Mouse (Mus musculus) G1E (cell line): ENCODE results near the gene Shld2. TPM values are rescaled to one million over a fixed set of nuclear protein-coding genes. Genes with fewer than 3 reads are reported as not detected.
"Not testable (repeated sequence)": the region's sequence is repeated elsewhere in the genome, so short reads cannot be mapped to it uniquely, and the experiment has no call there.

Experiments
- ATAC-seq: 2 replicates; pipeline ENCODE4 v1.8.0; 2016; ENCODE audit warnings: mild to moderate bottlenecking; ENCODE audit not compliant: insufficient number of reproducible peaks, poor library complexity, low FRiP score, severe bottlenecking; ENCODE audit errors: extremely low read depth
- DNase-seq: peaks from one replicate; pipeline ENCODE4 v3.0.0; 2012; ENCODE audit warnings: low spot score
- H3K27me3 ChIP-seq: 2 replicates; pipeline ENCODE4 v1.6.1; 2012; ENCODE audit warnings: mild to moderate bottlenecking, low read length, inconsistent platforms; ENCODE audit not compliant: insufficient read depth
- H3K36me3 ChIP-seq: replicated peaks from 2 replicates; pipeline ENCODE3; 2012; ENCODE audit warnings: mild to moderate bottlenecking, inconsistent platforms
- H3K4me1 ChIP-seq: 2 replicates; pipeline ENCODE4 v1.6.1; 2012; ENCODE audit warnings: low read depth, low read length, inconsistent platforms, mixed read lengths; ENCODE audit not compliant: insufficient read depth
- H3K4me3 ChIP-seq: 2 replicates; pipeline ENCODE4 v1.5.1; 2012; ENCODE audit warnings: low read depth, mild to moderate bottlenecking, inconsistent platforms, low read length, moderate library complexity, mixed read lengths
- H3K9me3 ChIP-seq: replicated peaks from 2 replicates; pipeline ENCODE4 v1.6.1; 2012; ENCODE audit warnings: inconsistent platforms
- CTCF ChIP-seq: IDR thresholded peaks from 2 replicates; pipeline ENCODE4 v1.5.1; 2012; ENCODE audit warnings: low read depth, low read length, inconsistent platforms, mixed read lengths
- GATA1 ChIP-seq: IDR thresholded peaks from 2 replicates; pipeline ENCODE4 v1.6.1; 2012; ENCODE audit warnings: borderline replicate concordance, low read length, inconsistent platforms, mixed read lengths
- GATA2 ChIP-seq: IDR thresholded peaks from 2 replicates; pipeline ENCODE4 v1.6.1; 2012; ENCODE audit warnings: low read depth, low read length, inconsistent platforms, borderline replicate concordance
- POLR2AphosphoS5 ChIP-seq: IDR thresholded peaks from 2 replicates; pipeline ENCODE4 v1.6.1; 2012; ENCODE audit warnings: low read depth, low read length, inconsistent platforms; ENCODE audit not compliant: insufficient replicate concordance
- TAL1 ChIP-seq: conservative IDR thresholded peaks from 2 replicates; pipeline ENCODE4 v1.6.1; 2012; ENCODE audit warnings: low read depth, low read length, inconsistent platforms, mixed read lengths
- polyA plus RNA-seq: library from polyadenylated mRNA; stranded (reverse); fragments of >175 nt; gene quantifications from 2 replicates; pipeline ENCODE4 v1.2.3, GENCODE M21; 2012
- total RNA-seq, 2 experiments: library from RNA; stranded (forward) in 1 of 2; stranded (reverse) in 1 of 2; fragments of 200-1000 nt in 1 of 2; fragments of >200 nt in 1 of 2; fragmentation: Nextera tagmentation in 1 of 2; gene quantifications; 2 replicates each; pipeline ENCODE4 v1.2.3; 2014 to 2017

Shld2 gene
- total and polyA plus RNA-seq, 3 experiments: 6.2 to 24.2 (median 14.6) TPM

- TF ChIP-seq GATA2 (no peak), CTCF (no peak), TAL1 (no peak), POLR2AphosphoS5 (no peak), GATA1 (no peak)
- Histone ChIP-seq H3K4me3 (no peak overlapping the region), H3K9me3 (no peaks in the 10 kb centered on the region), H3K36me3 (peaks cover 36% of the 10 kb centered on the region), H3K4me1 (peaks cover 26% of the 10 kb centered on the region), H3K27me3 (no peaks in the 10 kb centered on the region)
- DNase-seq (no peak), ATAC-seq (no peak)
Observed at GRCm38 (mm10) chr14:34316346-34316745, 6.1 kb upstream of the Shld2 start.

GRCm38 (mm10) chr14:34314796-34315195 lies 4.5 kb upstream of the Shld2 start:
- Histone ChIP-seq H3K27me3 (no peaks in the 10 kb centered on the region), H3K9me3 (no peaks in the 10 kb centered on the region), H3K4me3 (no peak overlapping the region), H3K4me1 (peaks cover 34% of the 10 kb centered on the region), H3K36me3 (peaks cover 28% of the 10 kb centered on the region)
- ATAC-seq (no peak), DNase-seq (no peak)
- no peak for TF ChIP-seq TAL1
- no peak for TF ChIP-seq GATA2

GRCm38 (mm10) chr14:34314383-34314782 lies 4.1 kb upstream of the Shld2 start:
- not testable (repeated sequence) for DNase-seq, H3K4me3 ChIP-seq

GRCm38 (mm10) chr14:34313612-34314011 lies 3.3 kb upstream of the Shld2 start:
- peaks cover 39% of the 10 kb centered on the region for H3K4me1 ChIP-seq
- ATAC-seq: no peak
- no peak for DNase-seq
- H3K36me3 ChIP-seq: peaks cover 23% of the 10 kb centered on the region
- H3K9me3 ChIP-seq: no peaks in the 10 kb centered on the region
- H3K27me3 ChIP-seq: no peaks in the 10 kb centered on the region
- no peak overlapping the region for H3K4me3 ChIP-seq
- TF ChIP-seq TAL1 (no peak), CTCF (no peak), POLR2AphosphoS5 (no peak), GATA1 (no peak), GATA2 (no peak)

More at GRCm38 (mm10) chr14:34314383-34314782, 4.1 kb upstream of the Shld2 start:
- Histone ChIP-seq H3K4me1 (peaks cover 37% of the 10 kb centered on the region), H3K36me3 (peaks cover 24% of the 10 kb centered on the region)
- H3K27me3 ChIP-seq, H3K9me3 ChIP-seq, ATAC-seq: not testable (repeated sequence)

GRCm38 (mm10) chr14:34312339-34313048 lies 2.2 kb upstream of the Shld2 start:
- DNase-seq (no peak), ATAC-seq (no peak)
- H3K27me3 ChIP-seq: no peaks in the 10 kb centered on the region
- H3K36me3 ChIP-seq: peaks cover 21% of the 10 kb centered on the region
- peaks cover 40% of the 10 kb centered on the region for H3K4me1 ChIP-seq
- TF ChIP-seq CTCF (no peak), POLR2AphosphoS5 (no peak), GATA1 (no peak), GATA2 (no peak), TAL1 (no peak)
- H3K9me3 ChIP-seq: no peaks in the 10 kb centered on the region
- peak overlapping the region; percentile 11; the same call in 1 of the 2 replicates for H3K4me3 ChIP-seq

GRCm38 (mm10) chr14:34311691-34312090 lies 1.4 kb upstream of the Shld2 start:
- peaks cover 21% of the 10 kb centered on the region for H3K36me3 ChIP-seq
- peak; percentile 20 for DNase-seq
- H3K9me3 ChIP-seq: no peaks in the 10 kb centered on the region
- peak overlapping the region; percentile 89 for H3K4me3 ChIP-seq
- TF ChIP-seq CTCF: no peak
- no peak for TF ChIP-seq TAL1
- no peak for TF ChIP-seq GATA2
- TF ChIP-seq GATA1: no peak
- no peak for TF ChIP-seq POLR2AphosphoS5
- no peak for ATAC-seq
- H3K27me3 ChIP-seq: no peaks in the 10 kb centered on the region
- H3K4me1 ChIP-seq: peaks cover 42% of the 10 kb centered on the region
